Mouse (Mus musculus): ENCODE results near the gene N4bp2l1.

GRCm38 (mm10) chr5:150593756-150594648, 3.0 kb downstream of the N4bp2l1 start:
- TF ChIP-seq FLI1 (IDR thresholded peaks at IDR 0.05; ENCODE audit: low read length), result no peak
- TF ChIP-seq GATA1 (IDR thresholded peaks at IDR 0.05; ENCODE audit: borderline replicate concordance, low read length), result no peak

All from megakaryocyte, embryonic 14.5 days (primary cell).